Mouse (Mus musculus) gastrocnemius, postnatal 14 days (tissue): ENCODE data around the gene Amotl2. TPM values are rescaled to one million over a fixed set of nuclear protein-coding genes. Genes with fewer than 3 reads are reported as not detected.

Experiments used
- DNase-seq: peaks from one replicate; pipeline ENCODE4 v3.0.0; 2021; ENCODE audit warnings: mixed read lengths
- intact Hi-C: fragments of 180-260 bp; cut with DNase I; formaldehyde crosslinking; loops from one replicate; pipeline ENCODE4 v1.15.1; 2025; ENCODE audit warnings: low total_unique reads
- long read RNA-seq, 2 experiments: library from polyadenylated mRNA; stranded (forward); transcript quantifications; one replicate each; pipeline ENCODE4 v2.0.0; 2021
- total RNA-seq, 2 experiments: library from RNA; stranded (reverse); gene quantifications; 2 replicates each; pipeline ENCODE4 v1.2.3; 2021

Gene Amotl2
- total RNA-seq: 10 to 100 TPM; 19.4 to 25.0 TPM
- long read RNA-seq, experiment 1, full-length matches to known transcripts: 7 of 12 reads
- long read RNA-seq, experiment 1, partial matches to known transcripts: 5 of 12 reads
- long read RNA-seq, experiment 1, other reads (novel, unspliced or antisense): 0 of 12 reads
- long read RNA-seq, experiment 2, full-length matches to known transcripts: 18 of 26 reads
- long read RNA-seq, experiment 2, partial matches to known transcripts: 4 of 26 reads
- long read RNA-seq, experiment 2, other reads (novel, unspliced or antisense): 4 of 26 reads

DNA sequence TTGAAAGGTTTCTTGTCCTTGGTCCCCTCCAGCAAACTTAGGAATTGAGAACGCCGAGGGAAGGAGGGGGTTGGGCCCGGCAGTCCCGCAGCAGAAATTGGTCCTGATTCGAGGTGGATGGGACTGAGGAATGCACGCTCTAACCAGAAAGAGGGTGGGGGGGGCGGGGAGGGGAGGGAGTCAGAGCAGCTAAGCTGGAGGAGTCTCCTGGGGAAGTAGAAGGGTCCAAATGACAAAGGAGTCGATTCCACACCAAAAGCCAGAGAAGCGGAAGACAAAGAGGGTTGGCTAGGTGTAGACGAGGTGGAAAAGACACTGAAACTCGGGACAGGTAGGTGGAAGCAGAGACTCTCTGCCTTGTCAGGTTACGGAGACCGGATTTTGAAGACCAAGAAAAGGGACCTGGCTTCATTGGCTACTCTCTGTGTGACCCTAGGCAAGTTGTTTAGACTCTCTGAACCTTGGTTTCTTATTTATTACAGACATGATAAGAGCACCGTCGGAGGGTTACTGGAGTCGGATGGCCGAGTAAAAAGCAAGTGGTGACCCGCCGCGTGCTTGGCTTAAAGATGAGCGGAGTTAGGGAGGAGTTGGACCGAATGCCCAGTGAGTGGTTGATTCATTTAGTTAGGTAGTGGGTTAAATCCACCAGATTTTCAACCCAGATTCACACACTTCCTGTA lies at the start of gene Amotl2:
TSS of gene Amotl2 (plus strand) at position 192 of the 683 bp plus-strand sequence.
- intact Hi-C loops: loop anchor here (10.0 kb wide), 1 partner anchor 148 kb away; no protein-coding TSS in a partner anchor
- DNase-seq: no peak

DNA sequence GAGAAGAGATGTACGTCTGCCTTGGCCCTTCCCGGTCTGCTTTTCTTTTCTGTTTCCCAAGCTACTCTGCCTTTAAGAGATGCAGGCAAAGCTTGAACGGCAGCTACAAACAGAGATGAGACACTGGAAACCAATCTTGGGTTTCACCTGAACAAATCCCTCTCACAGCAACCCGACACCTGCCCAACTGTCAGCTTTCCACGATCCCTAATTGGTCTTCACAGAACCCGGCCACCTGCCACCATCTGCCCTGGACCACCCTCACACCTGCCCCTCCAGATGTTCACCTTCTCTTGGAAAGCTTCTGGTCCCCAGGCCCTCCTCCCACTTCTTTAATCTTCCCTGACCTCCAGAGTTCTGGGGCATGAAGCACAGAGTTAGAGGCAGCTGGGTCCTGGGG lies 48.4 kb upstream of the Amotl2 start:
- no peak for DNase-seq
- intact Hi-C loops: no loop called here

DNA sequence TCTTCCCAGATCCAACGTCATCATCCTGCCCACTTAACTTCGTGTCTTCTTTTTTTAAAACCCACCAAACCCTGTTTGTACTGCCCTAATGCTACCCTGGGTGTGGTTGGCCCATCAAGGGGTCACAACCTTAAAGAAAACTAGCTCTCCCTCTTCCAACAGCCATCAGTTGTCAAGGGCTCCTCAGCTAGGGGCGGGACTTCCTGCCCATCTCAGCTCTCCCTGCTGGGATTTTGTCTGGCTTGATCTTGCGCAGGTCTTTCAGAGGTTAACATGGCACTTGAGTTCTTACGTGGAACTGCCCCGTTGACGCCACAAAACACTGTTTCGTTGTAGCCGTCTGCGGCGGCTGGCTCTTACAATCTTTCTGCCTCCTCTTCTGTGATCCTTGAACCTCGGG lies 47.6 kb upstream of the Amotl2 start:
- intact Hi-C loops: no loop called here
- DNase-seq: no peak

DNA sequence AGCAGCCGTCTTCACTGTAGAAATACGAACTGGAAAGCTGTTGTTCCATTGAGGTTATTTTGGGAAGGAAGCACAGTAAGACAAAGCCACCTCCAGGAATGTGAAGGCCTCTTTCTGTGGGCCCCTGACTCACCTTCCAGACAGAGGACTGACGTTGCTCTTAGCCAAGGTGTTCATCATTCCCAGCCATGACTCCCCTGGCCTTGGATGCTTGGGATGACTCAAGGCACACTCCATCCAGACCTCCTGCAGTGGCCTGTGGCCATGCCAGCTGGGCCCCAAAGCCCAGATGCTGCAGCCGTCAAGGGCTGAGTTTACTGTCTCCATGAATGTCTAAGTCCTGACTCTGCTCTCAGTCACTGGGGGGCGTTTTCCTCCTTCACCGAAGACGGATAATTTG lies 43.1 kb upstream of the Amotl2 start:
- intact Hi-C loops: no loop called here

DNA sequence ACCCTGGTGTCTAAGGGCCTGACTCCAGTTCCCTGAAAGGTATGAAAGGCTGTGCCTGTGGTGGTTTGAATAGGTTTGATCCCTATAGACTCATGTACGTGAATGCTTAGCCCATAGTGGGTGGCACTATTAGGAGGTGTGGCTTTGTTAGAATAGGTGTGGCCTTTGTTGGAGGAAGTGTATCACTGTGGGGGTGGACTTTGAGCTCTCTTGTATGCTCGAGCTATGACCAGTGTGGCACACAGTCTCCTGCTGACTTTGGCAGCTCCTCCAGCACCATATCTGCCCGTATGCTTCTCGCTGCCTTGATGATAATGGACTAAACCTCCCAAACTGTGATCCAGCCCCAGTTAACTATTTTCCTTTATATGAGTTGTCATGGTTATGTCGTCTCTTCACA lies 40.5 kb upstream of the Amotl2 start:
- DNase-seq: no peak
- intact Hi-C loops: no loop called here

More for the DNA sequence above, 43.1 kb upstream of the Amotl2 start:
- DNase-seq: no peak

DNA sequence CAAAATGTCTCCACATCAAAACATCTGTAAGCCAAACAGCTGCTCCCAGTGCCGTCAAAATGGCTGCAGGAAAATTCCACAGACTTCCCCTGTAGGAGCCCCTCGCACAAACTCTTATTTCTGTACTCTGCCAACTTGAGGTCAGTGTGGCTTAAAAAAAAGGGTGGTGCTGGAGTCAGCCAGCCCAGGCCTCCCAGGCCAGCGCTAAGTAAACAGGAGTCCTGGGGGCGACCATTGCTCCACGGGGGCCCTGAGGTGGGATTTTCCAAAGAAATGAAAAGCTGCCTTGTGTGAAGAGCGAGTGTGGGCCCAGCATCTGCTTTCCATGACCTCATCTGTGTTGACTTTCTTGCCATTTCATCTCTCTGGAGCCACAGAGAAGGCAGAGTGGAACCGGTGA lies 35.0 kb upstream of the Amotl2 start:
- DNase-seq: no peak
- intact Hi-C loops: no loop called here

DNA sequence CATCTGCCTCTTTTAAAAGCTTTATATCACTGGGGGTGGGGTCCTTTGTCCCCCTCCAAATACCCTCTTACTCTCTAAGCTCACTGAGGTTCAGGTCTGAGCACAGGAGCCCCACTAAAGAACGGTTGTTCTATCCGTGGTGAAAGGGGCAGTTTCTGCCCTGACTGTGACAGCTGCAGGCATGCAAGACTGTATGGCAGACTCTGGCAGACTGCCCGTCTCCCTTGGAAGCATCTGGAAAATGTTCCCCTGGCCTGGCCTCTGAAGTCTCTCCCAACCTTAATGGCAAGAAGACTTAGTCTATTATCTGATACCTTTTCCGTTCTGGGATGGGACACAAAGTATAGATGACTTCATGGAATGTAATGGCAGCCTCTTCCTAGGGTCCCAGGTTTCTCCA lies 28.5 kb upstream of the Amotl2 start:
- peak; percentile 44 for DNase-seq

DNA sequence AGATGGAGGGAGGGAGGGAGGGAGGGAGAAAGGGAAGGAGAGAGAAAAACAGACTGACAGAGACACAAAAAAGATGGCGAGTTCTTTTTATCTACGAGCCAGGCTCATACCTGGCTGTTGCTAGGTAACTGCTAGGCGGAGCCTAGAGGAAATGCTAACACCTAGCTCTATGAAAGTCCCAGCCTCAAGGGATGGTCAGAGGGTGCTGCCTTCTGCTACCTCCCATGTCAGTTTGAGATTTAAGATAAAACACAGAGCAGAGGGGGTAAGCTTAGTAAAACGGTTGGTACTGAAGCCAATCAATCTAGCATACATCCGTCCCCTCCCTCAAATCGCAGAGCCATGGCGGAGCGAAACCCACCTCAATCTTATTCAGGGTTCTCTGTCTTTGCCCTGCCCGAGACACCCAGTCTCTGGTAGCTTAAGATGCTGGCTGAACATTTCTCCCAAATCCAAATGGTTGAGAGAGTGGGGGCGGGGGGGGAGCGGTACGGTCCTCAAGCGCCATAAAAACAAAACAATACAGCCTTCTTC lies 27.0 kb upstream of the Amotl2 start:
- no peak for DNase-seq

More for the DNA sequence above, 28.5 kb upstream of the Amotl2 start:
- intact Hi-C loops: no loop called here

DNA sequence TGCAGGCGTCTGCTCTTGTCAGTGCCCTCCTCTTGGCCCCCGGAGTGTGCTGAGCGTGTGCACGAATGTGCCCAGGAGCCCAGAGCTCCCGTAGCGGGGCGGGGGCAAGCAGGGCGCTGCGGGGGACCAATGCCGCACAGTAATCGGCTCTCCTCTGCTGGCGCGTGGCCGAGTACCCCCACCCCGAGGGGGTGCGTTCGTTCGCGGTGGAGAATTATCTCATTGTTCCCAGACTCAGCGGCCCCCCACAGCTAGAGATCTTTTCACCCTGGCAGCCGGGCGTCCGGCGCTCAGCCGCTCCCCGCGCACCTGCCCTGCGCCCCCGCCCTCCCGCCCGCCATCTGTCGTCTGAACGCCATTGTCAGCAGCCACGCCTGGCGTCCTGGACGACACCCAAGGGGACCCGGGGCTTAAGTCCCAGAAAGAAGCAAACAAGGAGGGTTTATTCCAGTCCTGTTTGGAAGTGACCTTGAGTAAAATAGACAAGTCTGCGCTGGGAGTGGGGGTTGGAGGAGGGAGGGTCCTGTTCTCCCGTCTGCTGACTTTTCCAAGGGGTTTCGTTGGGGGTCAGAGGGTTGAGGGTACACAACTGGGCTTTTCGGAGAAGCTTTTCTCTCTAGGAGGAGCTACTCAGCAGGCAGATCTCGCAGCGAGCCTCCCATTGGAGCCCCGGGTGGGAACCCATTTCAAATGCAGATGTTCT lies 26.4 kb upstream of the Amotl2 start:
- intact Hi-C loops: no loop called here
- peak; percentile 64 for DNase-seq

More for the DNA sequence above, 27.0 kb upstream of the Amotl2 start:
- intact Hi-C loops: no loop called here

DNA sequence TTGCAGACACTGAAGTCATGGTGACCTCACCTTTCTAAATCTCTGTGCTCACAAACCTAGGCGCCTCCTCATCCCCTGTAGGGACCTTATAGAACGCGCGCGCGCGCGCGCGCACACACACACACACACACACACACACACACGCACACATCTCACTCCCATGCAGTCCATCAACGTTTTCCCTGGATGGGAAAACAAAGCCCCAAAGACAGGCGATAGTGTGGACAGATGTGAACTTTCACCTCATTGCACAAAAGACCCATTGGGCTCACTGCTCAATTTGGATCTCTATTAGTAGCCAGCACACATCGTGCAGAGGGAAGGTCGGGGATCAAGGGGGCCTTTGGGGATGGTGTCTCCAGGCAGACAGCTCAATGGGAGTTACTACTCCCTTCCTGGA lies 25.6 kb upstream of the Amotl2 start:
- DNase-seq: no peak

DNA sequence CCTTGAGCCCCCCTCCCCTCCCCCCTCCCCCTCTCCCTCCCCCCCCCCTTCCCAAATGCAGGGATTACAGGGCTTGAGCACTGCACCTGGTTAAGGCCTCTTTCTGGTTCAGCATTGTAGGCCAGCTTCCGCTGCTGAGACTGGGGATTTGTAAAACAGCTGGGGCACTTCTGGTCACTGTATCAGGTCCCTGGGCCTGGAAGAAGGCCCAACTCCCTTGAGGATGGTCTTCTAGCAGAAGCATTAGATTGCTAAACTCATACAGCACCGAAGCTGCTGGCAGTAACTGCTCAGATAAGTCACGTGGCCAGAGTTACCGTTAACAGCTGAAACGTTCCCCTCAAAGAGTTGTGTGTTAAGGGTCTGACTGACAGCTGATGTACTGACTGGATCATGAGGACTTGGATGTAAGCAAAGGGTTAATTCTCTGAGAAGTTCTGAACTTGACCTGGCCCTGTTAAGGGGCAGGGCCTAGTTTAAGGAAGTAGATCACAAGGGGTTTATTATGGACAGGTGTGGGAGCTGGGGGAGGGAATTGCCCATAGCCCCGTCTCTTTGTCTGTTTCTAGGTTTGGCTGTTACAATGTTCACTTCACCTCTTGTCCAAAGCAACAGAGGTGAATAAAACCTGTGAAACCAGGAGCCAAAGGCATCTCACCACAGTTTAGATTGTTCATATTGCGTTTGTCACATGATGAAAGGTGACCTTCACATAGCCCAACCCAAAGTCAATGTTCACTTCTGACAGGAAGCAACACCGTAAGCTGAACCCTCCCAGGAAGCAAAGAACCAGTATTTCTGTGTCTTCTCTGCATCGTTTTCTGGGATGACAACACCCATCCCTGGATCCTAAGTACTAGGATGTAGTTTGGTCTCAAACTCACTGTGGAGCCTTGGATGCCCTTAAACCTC lies 23.7 kb upstream of the Amotl2 start:
- intact Hi-C loops: no loop called here
- DNase-seq: peak; percentile 59

More for the DNA sequence above, 25.6 kb upstream of the Amotl2 start:
- intact Hi-C loops: no loop called here

DNA sequence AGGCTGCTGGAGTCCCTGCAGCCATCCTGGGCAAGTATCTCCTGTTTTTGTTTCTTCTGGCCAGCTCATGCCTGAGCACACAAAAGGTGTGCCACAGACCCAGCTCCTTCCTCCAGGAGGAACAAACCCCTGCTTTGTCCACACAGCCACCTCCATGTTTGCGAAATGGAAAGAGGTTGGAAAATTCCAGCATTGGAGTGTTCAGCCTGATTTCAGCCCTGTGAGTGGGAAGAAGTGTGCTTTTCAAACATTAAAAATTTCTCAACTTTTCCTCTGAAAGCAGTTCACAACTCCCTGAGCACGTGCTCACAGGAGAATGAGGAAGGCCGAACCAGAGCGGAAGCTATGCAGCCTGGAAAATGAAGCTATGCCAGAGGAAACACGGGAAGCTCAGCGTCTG lies 15.4 kb upstream of the Amotl2 start:
- intact Hi-C loops: no loop called here

DNA sequence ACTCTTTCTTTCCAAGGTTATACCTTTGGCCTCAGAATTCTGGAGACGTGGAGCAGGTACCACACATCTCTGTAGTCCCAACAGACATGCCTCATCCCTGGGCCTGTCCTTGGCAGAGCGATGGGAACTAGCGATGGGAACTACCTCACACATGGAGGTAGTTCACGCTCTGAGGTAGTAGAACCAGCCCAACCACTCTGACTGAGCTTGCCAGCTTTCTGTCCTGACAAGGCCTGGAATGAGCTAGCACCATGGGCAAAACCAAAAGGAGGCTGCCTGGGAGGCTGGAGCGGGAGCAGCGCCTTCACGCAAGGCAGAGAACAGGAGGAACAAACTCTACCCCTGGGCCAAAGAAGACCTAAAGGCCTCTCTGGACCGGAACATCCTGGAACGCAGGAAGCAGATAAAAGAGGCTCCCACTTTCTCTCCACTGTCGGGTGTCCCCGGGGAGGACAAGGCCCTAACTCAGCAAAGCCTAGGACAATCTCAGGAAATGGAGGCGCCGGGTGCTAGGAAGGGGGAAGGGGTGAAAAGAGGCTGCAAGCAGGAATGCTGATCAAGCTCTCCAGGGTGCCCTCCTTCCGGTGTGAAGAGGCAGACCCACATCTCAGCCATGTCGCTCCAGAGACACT lies 6.9 kb upstream of the Amotl2 start:
- intact Hi-C loops: loop anchor here (5.0 to 10.0 kb wide), 3 partner anchors 72 to 155 kb away; no protein-coding TSS in a partner anchor
- no peak for DNase-seq

More for the DNA sequence above, 15.4 kb upstream of the Amotl2 start:
- DNase-seq: no peak

DNA sequence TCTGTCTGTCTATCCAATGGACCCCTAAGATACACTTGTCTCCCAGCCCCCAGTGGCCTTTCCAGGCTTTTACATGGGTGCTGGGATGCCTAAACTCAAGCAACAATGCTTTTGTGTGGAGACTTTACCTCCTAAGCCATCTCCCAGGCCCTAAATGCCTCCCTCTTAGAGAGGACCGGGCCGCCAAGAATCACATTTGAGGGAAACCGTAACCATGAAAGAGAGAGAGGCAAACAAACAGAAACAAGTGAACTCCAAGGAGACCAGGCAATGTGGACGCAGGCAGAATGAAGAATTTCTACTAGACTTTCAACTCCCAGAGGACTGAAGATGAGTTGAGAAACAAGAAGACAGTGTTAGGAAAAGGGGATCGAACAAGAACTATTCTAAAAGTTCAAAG lies 6.0 kb upstream of the Amotl2 start:
- no peak for DNase-seq
- intact Hi-C loops: loop anchor here (5.0 to 10.0 kb wide), 2 partner anchors 72 to 154 kb away; no protein-coding TSS in a partner anchor

DNA sequence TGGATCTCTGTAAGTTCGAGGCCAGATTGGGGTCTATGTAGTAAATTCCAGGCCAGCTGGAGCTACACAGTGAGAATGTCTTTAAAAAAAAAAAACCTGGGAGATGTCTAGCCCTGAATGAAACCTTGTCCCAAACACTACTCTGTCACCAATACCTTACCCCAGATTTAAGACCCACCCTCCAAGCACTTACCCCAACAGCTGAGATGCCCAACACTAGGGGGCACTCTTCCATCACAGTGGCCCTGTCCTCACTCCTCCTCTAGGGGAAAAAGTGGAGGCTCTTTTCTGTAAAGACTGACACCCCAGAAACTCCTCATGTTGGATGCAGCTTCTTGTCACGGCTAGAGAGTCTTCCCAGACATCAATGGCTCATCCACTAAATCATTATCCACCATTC lies 2.7 kb upstream of the Amotl2 start:
- intact Hi-C loops: loop anchor here (5.0 to 10.0 kb wide), 2 partner anchors 69 to 151 kb away; no protein-coding TSS in a partner anchor
- DNase-seq: no peak

DNA sequence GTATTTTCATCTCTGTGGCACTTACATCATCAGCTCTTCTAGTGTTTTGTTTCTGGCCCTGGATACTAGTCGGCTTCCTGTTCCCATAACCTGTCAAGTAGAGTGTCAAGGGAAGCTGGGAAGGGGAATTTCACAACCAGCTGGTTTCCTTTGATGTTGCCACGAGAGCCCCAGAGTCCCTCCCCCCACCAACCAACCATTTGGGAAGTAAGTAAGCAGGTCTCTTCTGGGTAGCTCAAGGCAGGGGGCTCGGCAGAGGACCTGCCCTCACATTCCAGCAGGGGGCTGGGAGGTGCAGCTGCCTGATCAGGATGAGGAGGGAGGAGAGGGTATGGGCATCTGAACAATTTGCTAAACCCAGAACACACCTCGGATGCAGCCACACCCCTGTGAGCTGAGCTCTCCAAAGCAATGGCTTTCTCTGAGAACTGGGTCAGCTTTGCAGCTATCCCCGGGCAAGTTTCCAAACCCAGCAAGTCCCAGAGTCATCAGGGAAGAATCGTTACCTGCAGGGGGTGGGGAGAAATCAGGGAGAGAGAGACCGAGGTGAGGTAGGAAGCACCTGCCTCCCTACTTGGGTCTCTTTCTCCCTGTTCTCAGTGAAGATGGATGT lies 1.5 kb upstream of the Amotl2 start:
- no peak for DNase-seq

DNA sequence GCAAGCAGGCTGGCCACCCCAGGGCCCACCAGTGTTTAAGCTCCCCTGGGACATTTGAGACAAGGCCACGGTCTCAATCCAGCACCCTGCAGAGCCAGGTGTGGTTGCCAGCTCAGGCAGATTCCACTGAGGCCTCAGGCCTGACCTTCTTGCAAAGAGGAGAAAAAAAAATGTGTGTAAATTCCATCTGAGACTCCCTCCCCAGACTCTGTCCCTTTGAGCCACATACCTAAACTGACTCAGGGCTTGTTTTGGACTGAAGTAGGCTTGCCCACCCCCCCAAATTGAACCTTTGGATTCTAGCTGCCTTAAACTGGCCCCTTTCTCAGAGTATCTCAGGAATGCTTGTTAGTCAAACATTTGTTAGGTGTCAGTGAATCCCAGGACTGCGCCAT lies 969 bp upstream of the Amotl2 start:
- no peak for DNase-seq
- intact Hi-C loops: loop anchor here (10.0 kb wide), 1 partner anchor 149 kb away; no protein-coding TSS in a partner anchor

More for the DNA sequence above, 1.5 kb upstream of the Amotl2 start:
- intact Hi-C loops: loop anchor here (5.0 to 10.0 kb wide), 2 partner anchors 67 to 150 kb away; no protein-coding TSS in a partner anchor
